Mouse (Mus musculus) myocyte (in vitro differentiated cells): ENCODE measurements around the gene Krtap8-1. TPM values are rescaled to one million over a fixed set of nuclear protein-coding genes. Genes with fewer than 3 reads are reported as not detected.

Source experiments
- H3K27me3 ChIP-seq: one replicate; pipeline ENCODE4 v1.6.1; 2011; ENCODE audit not compliant: control insufficient read depth, insufficient read depth, insufficient read length
- H3K36me3 ChIP-seq: one replicate; pipeline ENCODE4 v1.6.1; 2011; ENCODE audit not compliant: control insufficient read depth, insufficient read depth
- H3K4me2 ChIP-seq: one replicate; pipeline ENCODE4 v1.6.1; 2011; ENCODE audit warnings: low read depth, control low read depth
- H3K4me3 ChIP-seq: one replicate; pipeline ENCODE4 v1.5.1; 2011; ENCODE audit warnings: mild to moderate bottlenecking, control low read depth, moderate library complexity
- H3K79me2 ChIP-seq: one replicate; pipeline ENCODE4 v1.6.1; 2011; ENCODE audit not compliant: control insufficient read depth, insufficient read depth
- H3ac ChIP-seq: one replicate; pipeline ENCODE4 v1.6.1; 2011; ENCODE audit not compliant: control insufficient read depth, insufficient read length
- CEBPB ChIP-seq: IDR thresholded peaks from 2 replicates; pipeline ENCODE4 v1.6.1; 2011; ENCODE audit warnings: mild to moderate bottlenecking, moderate library complexity; ENCODE audit not compliant: poor library complexity, insufficient read depth, severe bottlenecking
- E2F4 ChIP-seq: IDR thresholded peaks from one replicate; pipeline ENCODE4 v1.6.1; 2011; ENCODE audit warnings: mild to moderate bottlenecking, control low read depth, moderate library complexity; ENCODE audit not compliant: insufficient read depth
- MAX ChIP-seq: IDR thresholded peaks from one replicate; pipeline ENCODE4 v1.6.1; 2011; ENCODE audit warnings: low read depth, mild to moderate bottlenecking, control low read depth
- MYOD1 ChIP-seq, 3 experiments: IDR thresholded peaks; one replicate each; pipeline ENCODE4 v1.6.1; 2011; ENCODE audit warnings: control low read depth in 2 of 3, low read depth in 2 of 3, mild to moderate bottlenecking in 2 of 3, moderate library complexity in 1 of 3; ENCODE audit not compliant: insufficient read length in 2 of 3, control insufficient read depth in 1 of 3
- MYOG ChIP-seq, 3 experiments: IDR thresholded peaks; one replicate each; pipeline ENCODE4 v1.6.1; 2011; ENCODE audit warnings: control low read depth in 2 of 3, low read depth in 2 of 3, mild to moderate bottlenecking in 2 of 3; ENCODE audit not compliant: insufficient read length in 2 of 3, control insufficient read depth in 1 of 3, insufficient read depth in 1 of 3
- POLR2A ChIP-seq: IDR thresholded peaks from one replicate; pipeline ENCODE4 v1.6.1; 2011; ENCODE audit warnings: low read depth, mild to moderate bottlenecking, control low read depth, moderate library complexity; ENCODE audit not compliant: insufficient read length
- POLR2AphosphoS2 ChIP-seq: IDR thresholded peaks from one replicate; pipeline ENCODE4 v1.6.1; 2011; ENCODE audit warnings: low read depth, control low read depth; ENCODE audit not compliant: insufficient read length
- REST ChIP-seq: IDR thresholded peaks from one replicate; pipeline ENCODE4 v1.6.1; 2011; ENCODE audit warnings: mild to moderate bottlenecking, control low read depth, moderate library complexity; ENCODE audit not compliant: insufficient read depth, insufficient read length
- SRF ChIP-seq: IDR thresholded peaks from one replicate; pipeline ENCODE4 v1.6.1; 2011; ENCODE audit warnings: low read depth; ENCODE audit not compliant: control insufficient read depth, insufficient read length
- TCF12 ChIP-seq: IDR thresholded peaks from one replicate; pipeline ENCODE4 v1.6.1; 2011; ENCODE audit warnings: mild to moderate bottlenecking, control low read depth; ENCODE audit not compliant: poor library complexity, insufficient read depth, severe bottlenecking
- TCF3 ChIP-seq: IDR thresholded peaks from one replicate; pipeline ENCODE4 v1.6.1; 2011; ENCODE audit warnings: low read depth, control low read depth; ENCODE audit not compliant: insufficient read length
- USF1 ChIP-seq: IDR thresholded peaks from one replicate; pipeline ENCODE4 v1.6.1; 2011; ENCODE audit warnings: low read depth, mild to moderate bottlenecking, control low read depth, moderate library complexity
- polyA plus RNA-seq: library from polyadenylated mRNA; unstranded; fragments of >200 nt; fragmentation: generic; extraction: Trizol; gene quantifications from one replicate; pipeline ENCODE4 v1.2.1, GENCODE M21; 2012; ENCODE audit warnings: missing spikeins

Gene Krtap8-1
- polyA plus RNA-seq, 1 experiment = not detected

GRCm38 (mm10) chr16:89503571-89503970 lies 15.8 kb upstream of the Krtap8-1 start:
- TF ChIP-seq POLR2A (no peak), MYOG (IDR thresholded peaks at IDR 0.05; ENCODE audit: control insufficient read depth in 1 of 3, insufficient read depth in 1 of 3, insufficient read length in 2 of 3, low read depth in 2 of 3) (no peak), E2F4 (no peak), MYOD1 (IDR thresholded peaks at IDR 0.05; ENCODE audit: control insufficient read depth in 1 of 3, insufficient read length in 2 of 3, low read depth in 2 of 3) (no peak), TCF12 (no peak), CEBPB (no peak), USF1 (no peak), SRF (no peak), MAX (no peak), POLR2AphosphoS2 (no peak), REST (no peak), TCF3 (no peak)
- no peaks in the 10 kb centered on the region for H3K27me3 ChIP-seq
- H3K36me3 ChIP-seq = no peaks in the 10 kb centered on the region
- H3K79me2 ChIP-seq = no peaks in the 10 kb centered on the region
- no peak overlapping the region for H3ac ChIP-seq
- no peak overlapping the region for H3K4me2 ChIP-seq
- no peak overlapping the region for H3K4me3 ChIP-seq

DNA sequence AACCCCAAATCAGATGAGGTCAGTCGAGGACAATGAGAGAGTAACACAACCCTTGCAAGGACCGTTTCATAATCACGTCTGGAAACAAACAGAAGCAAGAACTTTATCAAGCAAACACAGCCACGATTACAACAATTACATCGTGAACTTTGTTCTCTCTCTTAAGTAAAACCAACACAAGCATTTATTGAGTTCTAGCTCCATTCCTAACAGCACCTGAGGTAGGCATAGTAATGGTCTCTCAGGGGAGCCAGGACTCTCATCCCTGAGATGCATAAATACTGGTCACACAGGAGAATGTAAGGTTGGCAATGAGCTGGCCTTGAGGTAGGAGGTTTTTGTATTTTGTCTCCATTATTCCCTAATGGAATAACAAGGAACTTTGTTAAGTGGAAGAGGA lies 14.1 kb upstream of the Krtap8-1 start:
- no peaks in the 10 kb centered on the region for H3K79me2 ChIP-seq
- H3ac ChIP-seq = no peak overlapping the region
- H3K4me2 ChIP-seq = no peak overlapping the region
- no peaks in the 10 kb centered on the region for H3K27me3 ChIP-seq
- H3K36me3 ChIP-seq = no peaks in the 10 kb centered on the region
- H3K4me3 ChIP-seq = no peak overlapping the region
- no peak for TF ChIP-seq MYOG (IDR thresholded peaks at IDR 0.05; ENCODE audit: control insufficient read depth in 1 of 3, insufficient read depth in 1 of 3, insufficient read length in 2 of 3, low read depth in 2 of 3)

GRCm38 (mm10) chr16:89497002-89497401 lies 9.2 kb upstream of the Krtap8-1 start:
- no peak overlapping the region for H3K4me2 ChIP-seq
- no peaks in the 10 kb centered on the region for H3K27me3 ChIP-seq
- H3K79me2 ChIP-seq = no peaks in the 10 kb centered on the region
- TF ChIP-seq POLR2AphosphoS2 (no peak), REST (no peak), MYOD1 (IDR thresholded peaks at IDR 0.05; ENCODE audit: control insufficient read depth in 1 of 3, insufficient read length in 2 of 3, low read depth in 2 of 3) (no peak), MYOG (IDR thresholded peaks at IDR 0.05; ENCODE audit: control insufficient read depth in 1 of 3, insufficient read depth in 1 of 3, insufficient read length in 2 of 3, low read depth in 2 of 3) (no peak), MAX (no peak), TCF3 (no peak), SRF (no peak), E2F4 (no peak), TCF12 (no peak), USF1 (no peak), CEBPB (no peak), POLR2A (no peak)
- no peak overlapping the region for H3K4me3 ChIP-seq
- no peaks in the 10 kb centered on the region for H3K36me3 ChIP-seq
- no peak overlapping the region for H3ac ChIP-seq

DNA sequence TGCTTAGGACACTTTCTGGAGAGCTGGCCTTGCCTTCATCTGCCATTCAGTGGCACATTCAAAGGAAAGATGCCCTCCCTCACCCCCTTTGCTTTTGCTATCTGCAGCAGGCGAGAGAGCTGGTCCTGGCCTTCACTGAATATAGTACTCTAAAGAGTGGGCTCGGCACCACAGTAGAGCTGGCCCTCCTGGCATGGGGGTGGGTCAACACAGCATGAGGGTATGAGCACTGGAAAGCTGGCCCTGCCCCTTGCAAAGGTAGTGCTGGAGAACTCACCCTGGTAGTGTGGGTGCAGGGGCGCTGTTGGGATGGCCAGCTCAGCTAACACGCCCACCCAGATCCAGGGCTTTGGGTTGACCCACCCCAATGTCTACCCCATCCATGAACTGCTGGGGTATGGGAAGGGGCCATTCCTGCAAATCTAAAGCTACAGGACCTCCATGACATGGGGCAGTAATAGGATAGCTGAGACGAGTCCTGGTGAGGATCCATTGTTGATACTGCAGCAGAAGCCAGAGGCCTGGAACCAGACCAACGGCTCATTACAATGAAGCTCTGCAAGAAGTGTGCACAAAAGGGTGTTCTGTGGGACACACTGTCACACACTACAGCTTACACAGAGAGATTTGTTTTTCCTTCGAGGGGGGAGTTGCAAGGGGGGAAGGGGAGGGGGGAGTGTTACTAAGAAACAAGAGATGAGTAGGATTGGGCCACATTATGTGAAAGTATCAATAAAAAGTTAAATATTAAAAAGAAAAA lies 7.8 kb upstream of the Krtap8-1 start:
- no peaks in the 10 kb centered on the region for H3K79me2 ChIP-seq
- TF ChIP-seq CEBPB (no peak), SRF (no peak), REST (no peak), POLR2AphosphoS2 (no peak), POLR2A (no peak), MYOG (IDR thresholded peaks at IDR 0.05; ENCODE audit: control insufficient read depth in 1 of 3, insufficient read depth in 1 of 3, insufficient read length in 2 of 3, low read depth in 2 of 3) (no peak)
- H3K4me3 ChIP-seq = no peak overlapping the region
- H3K27me3 ChIP-seq = no peaks in the 10 kb centered on the region
- H3ac ChIP-seq = no peak overlapping the region
- no peak overlapping the region for H3K4me2 ChIP-seq
- H3K36me3 ChIP-seq = no peaks in the 10 kb centered on the region

DNA sequence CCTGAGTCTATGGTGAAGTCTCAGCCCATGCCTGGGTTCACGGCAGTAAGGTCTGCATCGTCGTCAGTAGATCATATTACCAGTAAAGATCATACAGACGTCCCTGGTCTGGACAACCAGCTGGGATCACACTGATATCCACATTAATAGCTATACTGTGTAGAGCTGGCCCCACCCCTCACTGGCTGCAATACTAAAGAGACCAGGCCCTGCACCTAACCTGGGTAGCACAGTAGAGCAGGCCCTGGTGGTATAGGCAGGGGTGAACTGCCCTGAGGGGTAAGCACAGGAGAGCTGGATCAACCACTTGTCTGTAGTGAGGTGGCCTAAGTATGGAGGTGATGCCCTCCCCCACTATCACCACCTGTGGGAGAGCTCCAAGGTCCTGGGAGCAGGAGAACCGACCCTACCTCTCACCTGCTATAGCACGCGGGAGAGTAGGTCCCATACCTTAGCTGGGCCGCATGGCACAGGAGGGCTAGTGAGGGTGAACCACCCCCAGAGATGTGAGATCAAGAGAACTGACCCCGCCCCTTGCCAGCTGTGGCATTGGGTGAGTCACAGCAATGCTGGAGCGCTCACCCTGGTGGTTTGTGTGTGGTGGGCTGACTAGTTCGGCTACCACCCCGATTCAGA lies 10.0 kb downstream of the Krtap8-1 start:
- Histone ChIP-seq H3K4me2 (no peak overlapping the region), H3K36me3 (no peaks in the 10 kb centered on the region), H3ac (no peak overlapping the region), H3K79me2 (no peaks in the 10 kb centered on the region), H3K4me3 (no peak overlapping the region), H3K27me3 (no peaks in the 10 kb centered on the region)
- TF ChIP-seq MYOG (IDR thresholded peaks at IDR 0.05; ENCODE audit: control insufficient read depth in 1 of 3, insufficient read depth in 1 of 3, insufficient read length in 2 of 3, low read depth in 2 of 3) (no peak), CEBPB (no peak), MAX (no peak), E2F4 (no peak)
